Mouse (Mus musculus) liver, postnatal 0 days (tissue): Measurements from ENCODE around the gene Rrm2.

Experiments used
- CTCF ChIP-seq: sonication (generic); IDR thresholded peaks from 2 replicates; pipeline ENCODE4 v1.5.1; 2016; ENCODE audit warnings: antibody characterized with exemption, low read depth
- EP300 ChIP-seq: IDR thresholded peaks from 2 replicates; pipeline ENCODE4 v1.6.1; 2016; ENCODE audit warnings: antibody characterized with exemption, low read depth, mild to moderate bottlenecking

DNA sequence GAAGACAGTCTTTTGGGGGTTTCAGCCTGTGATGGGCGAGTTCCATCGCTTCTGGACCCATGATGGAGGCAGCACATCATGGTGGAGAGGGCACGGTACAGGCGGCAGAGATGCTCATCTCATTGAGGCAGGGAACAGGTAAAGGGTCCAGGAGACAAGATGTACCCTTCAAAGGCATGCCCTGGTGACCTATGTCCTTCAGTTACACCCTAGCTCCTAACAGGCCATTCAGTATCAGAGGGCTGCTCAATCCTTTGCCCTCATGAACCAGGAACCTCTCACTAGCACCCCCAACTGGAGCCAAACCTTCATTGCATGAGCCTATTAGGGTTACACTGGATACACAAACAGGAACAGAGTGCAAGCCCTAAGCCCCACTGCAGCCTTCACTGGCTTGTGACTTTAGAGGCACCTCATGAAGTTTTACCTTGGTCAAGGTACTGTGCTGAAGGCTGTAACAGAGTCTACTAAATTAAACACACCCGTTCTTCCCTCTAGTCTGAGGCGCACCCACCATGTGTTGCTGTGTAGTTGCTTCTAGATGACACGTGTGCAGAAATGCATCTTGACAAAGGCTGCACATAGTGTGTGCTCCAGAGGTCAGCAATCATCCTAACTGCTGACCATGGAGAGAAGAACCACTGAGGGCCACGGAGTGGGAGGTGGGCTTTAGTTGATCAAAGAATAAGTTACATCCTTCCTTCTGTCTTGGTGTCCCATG, 10.4 kb upstream of the Rrm2 start:
- TF ChIP-seq CTCF (peak; percentile 41), EP300 (no peak)
